Mouse (Mus musculus) forebrain, embryonic 14.5 days (tissue): ENCODE results near the gene Psen1. TPM values are rescaled to one million over a fixed set of nuclear protein-coding genes. Genes with fewer than 3 reads are reported as not detected.
A peak's percentile ranks its signal among the peaks of the same experiment; 100 is the strongest.

Source experiments
- ATAC-seq: fragments of 200-750 bp; cut with Nextera tagmentation; 2 replicates; pipeline ENCODE4 v1.8.0; 2017; ENCODE audit warnings: mild to moderate bottlenecking, moderate library complexity
- DNase-seq: peaks from one replicate; pipeline ENCODE4 v3.0.0-alpha.2; 2015; ENCODE audit warnings: low spot score
- H3K27ac ChIP-seq: fragments of 300-500 bp; sonication (generic); 2 replicates; pipeline ENCODE4 v1.5.1; 2014; ENCODE audit warnings: low read depth, mild to moderate bottlenecking, control low read depth, low read length, moderate library complexity
- H3K27me3 ChIP-seq: fragments of 300-500 bp; sonication (generic); replicated peaks from 2 replicates; pipeline ENCODE4 v1.6.1; 2014; ENCODE audit warnings: low read length, control low read depth, mixed read lengths; ENCODE audit not compliant: control insufficient read depth, insufficient read depth
- H3K36me3 ChIP-seq: fragments of 300-500 bp; sonication (generic); 2 replicates; pipeline ENCODE4 v1.6.1; 2014; ENCODE audit warnings: low read length, control low read depth; ENCODE audit not compliant: control insufficient read depth, insufficient read depth
- H3K4me1 ChIP-seq: fragments of 300-500 bp; sonication (generic); 2 replicates; pipeline ENCODE4 v1.6.1; 2014; ENCODE audit warnings: antibody characterized with exemption, low read length, control low read depth; ENCODE audit not compliant: control insufficient read depth, insufficient read depth
- H3K4me2 ChIP-seq: fragments of 300-500 bp; sonication (generic); 2 replicates; pipeline ENCODE4 v1.6.1; 2014; ENCODE audit warnings: mild to moderate bottlenecking, control low read depth, low read length
- H3K4me3 ChIP-seq: fragments of 300-500 bp; sonication (generic); 2 replicates; pipeline ENCODE4 v1.5.1; 2014; ENCODE audit warnings: low read depth, low read length, control low read depth
- H3K9ac ChIP-seq: fragments of 300-500 bp; sonication (generic); 2 replicates; pipeline ENCODE4 v1.6.1; 2014; ENCODE audit warnings: mild to moderate bottlenecking, low read length, control low read depth, moderate library complexity
- H3K9me3 ChIP-seq: fragments of 300-500 bp; sonication (generic); replicated peaks from 2 replicates; pipeline ENCODE4 v1.6.1; 2016; ENCODE audit warnings: low read length, control low read depth, mixed read lengths; ENCODE audit not compliant: control insufficient read depth
- WGBS: fragments of 180-500 bp; shearing (Covaris S2); extraction: QIAGEN DNeasy Blood & Tissue Kit; methylation state at CpG from one replicate; pipeline ENCODE4 v1.1.7; 2014; 5-methylcytosine and 5-hydroxymethylcytosine counted together
- polyA plus RNA-seq: library from polyadenylated mRNA; unstranded; fragments of >200 nt; fragmentation: Nextera tagmentation; extraction: Ambion mirVana; gene quantifications from 2 replicates; pipeline ENCODE4 v1.2.1, GENCODE M21; 2014

The Psen1 gene
- 73.4 and 79.5 TPM in 2 replicates for polyA plus RNA-seq

DNA sequence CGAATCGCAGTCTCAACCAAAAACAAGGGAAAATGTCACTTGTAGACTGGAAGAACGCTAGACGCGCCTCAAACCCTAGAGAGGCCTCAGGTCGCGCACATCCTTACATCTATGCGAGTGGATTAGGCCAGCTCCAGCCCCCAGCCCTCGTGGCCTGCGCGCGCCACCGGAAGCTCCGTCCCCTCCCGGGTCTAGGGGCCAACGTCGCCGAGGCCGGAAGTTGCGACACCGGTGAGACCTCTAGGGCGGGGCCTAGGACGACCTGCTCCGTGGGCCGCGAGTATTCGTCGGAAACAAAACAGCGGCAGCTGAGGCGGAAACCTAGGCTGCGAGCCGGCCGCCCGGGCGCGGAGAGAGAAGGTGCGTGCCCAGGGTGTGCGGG, at the start of gene Psen1:
Psen1 (plus strand) TSS at position 219 of the 382 bp plus-strand sequence.
- Histone ChIP-seq H3K4me3 (peak within 1 kb of the TSS; percentile 79), H3K9ac (peak within 1 kb of the TSS; percentile 77), H3K36me3 (peaks cover 13% of the 10 kb centered on the region; the same call in 1 of the 2 replicates), H3K27me3 (no peaks in the 10 kb centered on the region), H3K4me1 (peaks cover 15% of the 10 kb centered on the region), H3K4me2 (peak within 1 kb of the TSS; percentile 88), H3K27ac (peak within 1 kb of the TSS; percentile 91), H3K9me3 (no peaks in the 10 kb centered on the region)
- WGBS, result under 1% methylated on average over 38 of the region's 38 CpGs
- ATAC-seq (peak; percentile 99), DNase-seq (peak; percentile 96)

DNA sequence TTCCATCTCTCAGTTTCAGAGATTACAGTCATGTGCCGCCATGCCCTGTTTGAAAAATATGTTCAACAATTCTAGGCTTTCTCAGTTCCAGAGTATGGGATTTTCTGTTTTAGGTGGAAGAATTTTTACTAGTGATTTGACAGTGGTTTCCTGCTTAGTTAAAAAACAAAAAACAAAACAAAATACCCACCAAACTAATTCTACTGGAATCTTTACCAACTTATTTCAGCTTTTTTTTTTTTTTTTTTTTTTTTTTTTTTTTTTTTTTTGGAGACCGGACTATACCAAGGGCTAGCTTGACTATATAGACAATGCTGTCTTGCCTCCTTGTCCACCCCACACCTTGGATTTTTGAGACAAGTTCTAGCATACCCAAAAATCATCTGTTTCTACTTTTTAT, 46.7 kb upstream of the Psen1 start:
- ATAC-seq (no peak), DNase-seq (no peak)
- Histone ChIP-seq H3K4me3 (no peak overlapping the region), H3K9me3 (no peaks in the 10 kb centered on the region), H3K27me3 (no peaks in the 10 kb centered on the region), H3K4me1 (no peaks in the 10 kb centered on the region), H3K4me2 (no peak overlapping the region), H3K9ac (no peak overlapping the region), H3K27ac (no peak overlapping the region), H3K36me3 (peaks cover 59% of the 10 kb centered on the region)
- 97% methylated on average over 2 of the region's 2 CpGs for WGBS

DNA sequence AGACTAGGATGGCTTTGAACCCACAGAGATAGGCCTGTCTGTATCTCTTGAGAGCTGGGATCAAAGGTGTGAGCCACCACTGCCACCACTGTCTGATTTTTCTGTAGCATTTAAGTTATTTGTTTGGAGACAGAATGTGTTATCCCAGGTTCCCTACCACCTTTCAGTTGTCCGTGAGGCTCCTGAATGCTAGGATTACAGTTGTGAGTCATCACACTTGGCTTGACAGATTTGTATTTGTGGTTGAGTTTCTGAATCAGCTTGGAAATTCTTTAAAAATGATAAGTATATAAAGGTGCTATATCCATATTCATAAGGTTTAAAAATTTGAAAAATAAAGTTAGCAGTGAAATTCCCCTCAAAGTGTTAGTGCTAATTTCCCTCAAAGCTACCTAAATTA, 44.8 kb upstream of the Psen1 start:
- Histone ChIP-seq H3K9ac (no peak overlapping the region), H3K4me3 (no peak overlapping the region), H3K36me3 (peaks cover 56% of the 10 kb centered on the region)

GRCm38 (mm10) chr12:83650346-83650745, 37.6 kb upstream of the Psen1 start:
- Histone ChIP-seq H3K27me3 (no peaks in the 10 kb centered on the region), H3K9me3 (no peaks in the 10 kb centered on the region), H3K27ac (no peak overlapping the region), H3K4me1 (no peaks in the 10 kb centered on the region), H3K36me3 (peaks cover 71% of the 10 kb centered on the region), H3K9ac (no peak overlapping the region), H3K4me3 (no peak overlapping the region), H3K4me2 (no peak overlapping the region)
- ATAC-seq (no peak), DNase-seq (no peak)
- WGBS, result 95% methylated on average over 3 of the region's 3 CpGs

More for the DNA sequence above, 44.8 kb upstream of the Psen1 start:
- Histone ChIP-seq H3K27ac (no peak overlapping the region), H3K9me3 (no peaks in the 10 kb centered on the region), H3K4me1 (no peaks in the 10 kb centered on the region), H3K27me3 (no peaks in the 10 kb centered on the region), H3K4me2 (no peak overlapping the region)
- ATAC-seq (no peak), DNase-seq (no peak)
- WGBS, result 90% methylated on average over 1 of the region's 1 CpGs

DNA sequence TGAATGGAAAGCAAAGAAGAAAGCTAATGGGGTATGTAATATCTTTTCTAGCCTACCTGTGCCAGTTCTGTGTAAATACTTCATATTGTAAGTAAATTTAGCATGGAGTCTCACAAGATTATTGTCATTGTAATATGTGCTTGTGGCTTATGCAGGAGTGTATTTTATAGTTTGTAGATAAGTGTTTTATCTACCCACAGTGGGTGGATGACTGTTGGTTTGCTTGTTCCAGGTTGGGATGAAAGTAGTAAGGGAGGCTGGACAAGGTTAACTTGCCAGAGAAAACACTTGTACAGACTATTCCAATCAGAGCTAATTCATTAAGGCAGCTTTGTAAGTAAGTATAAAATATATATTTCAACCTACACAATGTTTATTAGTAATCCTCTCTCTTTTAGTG, 36.5 kb upstream of the Psen1 start:
- H3K9ac ChIP-seq, result no peak overlapping the region

DNA sequence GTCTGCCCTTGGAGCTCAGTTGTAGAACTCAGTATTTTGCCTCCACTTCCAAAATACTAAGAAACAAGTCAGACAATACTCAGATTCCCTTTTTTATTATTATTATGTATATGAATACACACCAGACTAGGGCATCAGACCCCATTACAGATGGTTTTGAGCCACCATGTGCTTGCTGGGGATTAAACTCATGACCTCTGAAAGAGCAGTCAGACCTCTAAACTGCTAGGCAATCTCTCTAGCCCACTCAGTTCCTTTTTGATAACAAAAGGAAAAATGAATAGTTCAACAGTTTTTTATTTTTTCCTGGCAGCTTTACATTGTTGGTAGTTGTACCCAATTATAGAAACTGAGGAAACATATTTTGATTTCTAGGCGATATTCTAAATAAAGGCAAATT, 2.5 kb upstream of the Psen1 start:
- Histone ChIP-seq H3K36me3 (peaks cover 28% of the 10 kb centered on the region), H3K4me3 (no peak overlapping the region), H3K27ac (no peak overlapping the region), H3K4me1 (peaks cover 15% of the 10 kb centered on the region), H3K27me3 (no peaks in the 10 kb centered on the region), H3K9ac (no peak overlapping the region), H3K4me2 (no peak overlapping the region), H3K9me3 (no peaks in the 10 kb centered on the region)
- 100% methylated on average over 1 of the region's 1 CpGs for WGBS
- DNase-seq (no peak), ATAC-seq (no peak)

More for the DNA sequence above, 36.5 kb upstream of the Psen1 start:
- no peak overlapping the region for H3K27ac ChIP-seq
- no peak overlapping the region for H3K4me3 ChIP-seq
- no peaks in the 10 kb centered on the region for H3K4me1 ChIP-seq
- H3K4me2 ChIP-seq, result no peak overlapping the region
- ATAC-seq (no peak), DNase-seq (no peak)
- no peaks in the 10 kb centered on the region for H3K9me3 ChIP-seq
- no peaks in the 10 kb centered on the region for H3K27me3 ChIP-seq
- H3K36me3 ChIP-seq, result peaks cover 65% of the 10 kb centered on the region

DNA sequence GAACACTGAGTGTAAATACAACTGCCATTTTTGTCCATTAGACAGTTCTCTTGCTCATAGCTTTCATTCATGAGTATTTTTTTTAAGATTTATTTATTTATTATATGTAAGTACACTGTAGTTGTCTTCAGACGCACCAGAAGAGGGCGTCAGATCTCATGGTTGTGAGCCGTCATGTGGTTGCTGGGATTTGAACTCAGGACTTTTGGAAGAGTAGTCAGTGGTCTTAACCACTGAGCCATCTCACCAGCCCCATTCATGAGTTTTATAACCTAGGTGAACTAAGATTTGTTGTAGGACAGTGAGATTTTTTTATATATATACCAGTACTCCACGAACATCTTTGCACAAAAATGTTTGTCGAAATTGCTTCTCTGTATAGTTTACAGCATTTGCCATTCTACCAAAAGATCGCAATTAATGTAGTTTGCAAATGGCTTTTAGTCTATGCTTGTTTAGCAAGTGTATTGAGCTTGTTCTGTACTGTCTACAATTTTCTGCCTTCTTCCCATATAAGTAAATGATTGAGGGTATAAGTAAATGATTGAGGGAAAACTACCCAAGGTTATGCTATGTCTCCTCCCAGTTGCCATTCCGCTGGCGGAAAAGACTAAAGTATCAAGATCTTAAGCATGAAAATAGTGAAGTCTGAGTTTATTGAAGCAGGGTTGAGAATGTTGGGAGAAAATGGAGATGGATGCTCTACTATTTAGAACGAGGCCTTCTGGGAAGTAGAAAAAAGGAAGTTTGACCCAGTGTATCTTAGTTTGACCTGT, 1.2 kb upstream of the Psen1 start:
- H3K4me1 ChIP-seq, result peaks cover 15% of the 10 kb centered on the region
- 95% methylated on average over 9 of the region's 9 CpGs for WGBS
- peaks cover 18% of the 10 kb centered on the region for H3K36me3 ChIP-seq
- no peaks in the 10 kb centered on the region for H3K27me3 ChIP-seq
- no peaks in the 10 kb centered on the region for H3K9me3 ChIP-seq
- H3K27ac ChIP-seq, result no peak overlapping the region
- no peak overlapping the region for H3K4me2 ChIP-seq
- DNase-seq, result no peak
- H3K4me3 ChIP-seq, result no peak overlapping the region
- no peak overlapping the region for H3K9ac ChIP-seq
- no peak for ATAC-seq

DNA sequence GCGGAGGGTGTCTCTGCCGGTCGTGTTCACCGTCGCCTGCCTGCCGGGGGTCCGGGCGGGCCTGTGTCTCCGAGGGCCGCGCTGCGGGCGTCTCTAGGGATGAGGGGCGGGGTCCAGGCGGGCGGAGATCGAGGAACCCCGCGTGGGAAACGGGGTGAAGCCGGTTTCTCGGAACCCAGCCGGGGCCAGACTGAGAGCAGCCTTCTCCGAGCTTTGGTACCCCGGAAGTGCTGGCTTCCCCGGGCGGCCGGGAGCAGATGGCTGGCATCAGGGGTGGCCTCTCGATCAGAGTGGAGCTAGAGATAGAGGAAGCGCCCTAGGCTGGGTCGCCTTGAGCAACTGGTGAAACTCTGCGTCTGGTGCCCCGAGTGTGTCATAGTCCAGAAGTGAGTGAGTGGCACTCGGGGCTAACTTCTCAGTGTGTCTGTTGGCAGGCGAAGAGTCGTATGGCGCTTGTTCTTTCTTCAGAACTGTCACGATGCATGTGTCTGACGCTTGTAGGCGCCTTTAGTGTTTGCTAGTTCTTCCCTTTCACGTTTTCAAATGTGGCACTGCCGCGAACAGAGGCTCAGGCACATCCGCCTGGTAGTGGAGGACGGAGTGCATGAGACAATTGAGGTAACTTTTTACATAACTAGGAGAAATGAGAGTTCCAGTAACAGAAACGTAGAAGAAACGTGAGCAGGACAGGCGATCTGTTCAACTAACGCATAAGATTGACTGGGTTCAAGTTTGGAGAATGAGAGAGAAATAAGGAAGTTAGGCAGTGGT, 549 bp downstream of the Psen1 start:
- DNase-seq (peak; percentile 60), ATAC-seq (peak; percentile 82)
- peak overlapping the region; percentile 77 for H3K9ac ChIP-seq
- no peaks in the 10 kb centered on the region for H3K9me3 ChIP-seq
- H3K4me1 ChIP-seq, result peaks cover 15% of the 10 kb centered on the region
- no peaks in the 10 kb centered on the region for H3K27me3 ChIP-seq
- peak overlapping the region; percentile 88 for H3K4me2 ChIP-seq
- H3K4me3 ChIP-seq, result peak overlapping the region; percentile 79
- peaks cover 10% of the 10 kb centered on the region; the same call in 1 of the 2 replicates for H3K36me3 ChIP-seq
- peak overlapping the region; percentile 91 for H3K27ac ChIP-seq
- WGBS, result under 1% methylated on average over 48 of the region's 49 CpGs

- Histone ChIP-seq H3K27ac (no peak overlapping the region; the same call in 1 of the 2 replicates), H3K9ac (peak overlapping the region; percentile 77), H3K27me3 (no peaks in the 10 kb centered on the region), H3K36me3 (peaks cover 7% of the 10 kb centered on the region; the same call in 1 of the 2 replicates), H3K4me1 (peaks cover 15% of the 10 kb centered on the region), H3K4me2 (peak overlapping the region; percentile 88), H3K9me3 (no peaks in the 10 kb centered on the region), H3K4me3 (peak overlapping the region; percentile 79)
- ATAC-seq (no peak), DNase-seq (no peak)
- WGBS, result 36% methylated on average over 6 of the region's 6 CpGs
Measured at GRCm38 (mm10) chr12:83689087-83689432, 1.1 kb downstream of the Psen1 start.
